Mouse (Mus musculus) layer of hippocampus, postnatal 14 days (tissue): ENCODE data around the gene Ifnar2. TPM values are rescaled to one million over a fixed set of nuclear protein-coding genes. Genes with fewer than 3 reads are reported as not detected.
A peak's percentile ranks its signal among the peaks of the same experiment; 100 is the strongest.

Experiments used
- DNase-seq, 2 experiments: peaks; one replicate each; pipeline ENCODE4 v3.0.0; 2021 to 2022; ENCODE audit warnings: low spot score in 2 of 2, mixed read lengths in 1 of 2
- total RNA-seq, 2 experiments: library from RNA; stranded (reverse); gene quantifications; 2 replicates each; pipeline ENCODE4 v1.2.3; 2021

Gene Ifnar2
- total RNA-seq, 2 experiments from 2014 or later = 21.0 to 22.8 TPM

GRCm38 (mm10) chr16:91356760-91357525 is 15.6 kb upstream of the Ifnar2 start:
- DNase-seq = no peak

GRCm38 (mm10) chr16:91357526-91357900 is 15.1 kb upstream of the Ifnar2 start:
- DNase-seq = no peak

DNA sequence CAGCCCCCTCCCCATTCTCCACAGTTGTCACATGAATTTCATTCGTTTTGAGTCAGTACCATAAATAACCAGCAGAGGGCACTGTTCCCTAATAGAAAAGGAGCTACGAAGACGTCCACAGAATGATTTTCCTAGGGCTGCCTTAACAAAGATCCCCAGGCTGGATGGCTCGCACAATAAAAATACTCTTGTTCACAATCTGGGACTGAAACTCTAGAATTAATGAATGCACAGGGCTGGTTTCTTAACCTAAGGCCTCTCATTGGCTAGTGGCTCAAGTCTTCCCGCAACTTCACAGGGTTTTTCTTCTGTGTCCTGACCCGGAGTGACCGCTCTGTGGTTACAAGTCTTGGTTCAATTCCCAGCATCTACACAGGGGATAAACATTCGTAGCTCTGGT is 14.0 kb upstream of the Ifnar2 start:
- DNase-seq = peak; percentile 36 to 81

DNA sequence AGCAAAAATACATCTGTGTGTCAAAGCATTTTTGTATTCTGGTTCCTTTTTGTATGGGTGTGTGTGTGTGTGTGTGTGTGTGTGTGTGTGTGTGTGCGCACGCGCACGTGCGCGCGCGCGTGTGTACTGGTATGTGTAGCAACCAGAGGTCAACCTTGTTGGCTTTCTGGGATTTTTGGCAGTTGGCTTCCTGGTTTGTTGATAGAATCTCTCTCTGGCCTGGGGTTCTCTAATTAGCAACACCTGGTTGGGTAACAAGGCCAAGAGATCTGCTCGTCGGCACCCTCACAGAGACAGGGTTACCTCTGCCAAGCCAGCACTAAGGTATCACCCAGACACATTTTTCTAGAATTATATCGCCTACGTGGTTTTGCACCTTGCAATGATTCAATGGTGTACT is 13.1 kb upstream of the Ifnar2 start:
- no peak for DNase-seq

DNA sequence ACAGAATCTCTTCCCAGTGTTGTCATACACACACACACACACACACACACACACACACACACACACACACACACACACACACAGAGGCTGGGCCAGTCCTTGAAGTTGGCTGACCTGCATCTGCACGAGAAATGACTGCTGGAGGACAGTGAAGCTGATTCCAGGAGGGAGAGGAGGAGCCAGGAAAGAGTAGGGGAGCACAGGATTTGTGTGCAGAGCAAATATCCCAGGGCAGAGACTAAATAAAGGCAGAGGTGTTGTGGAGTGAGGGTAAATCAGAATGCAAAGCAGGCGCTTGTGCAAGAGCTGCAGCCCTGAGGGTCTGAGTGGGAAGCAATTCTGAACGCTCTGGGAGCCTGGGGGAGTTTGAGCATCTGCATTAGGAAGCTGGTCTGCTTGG is 12.4 kb upstream of the Ifnar2 start:
- DNase-seq = no peak

GRCm38 (mm10) chr16:91362006-91362405 is 10.6 kb upstream of the Ifnar2 start:
- DNase-seq = no peak

DNA sequence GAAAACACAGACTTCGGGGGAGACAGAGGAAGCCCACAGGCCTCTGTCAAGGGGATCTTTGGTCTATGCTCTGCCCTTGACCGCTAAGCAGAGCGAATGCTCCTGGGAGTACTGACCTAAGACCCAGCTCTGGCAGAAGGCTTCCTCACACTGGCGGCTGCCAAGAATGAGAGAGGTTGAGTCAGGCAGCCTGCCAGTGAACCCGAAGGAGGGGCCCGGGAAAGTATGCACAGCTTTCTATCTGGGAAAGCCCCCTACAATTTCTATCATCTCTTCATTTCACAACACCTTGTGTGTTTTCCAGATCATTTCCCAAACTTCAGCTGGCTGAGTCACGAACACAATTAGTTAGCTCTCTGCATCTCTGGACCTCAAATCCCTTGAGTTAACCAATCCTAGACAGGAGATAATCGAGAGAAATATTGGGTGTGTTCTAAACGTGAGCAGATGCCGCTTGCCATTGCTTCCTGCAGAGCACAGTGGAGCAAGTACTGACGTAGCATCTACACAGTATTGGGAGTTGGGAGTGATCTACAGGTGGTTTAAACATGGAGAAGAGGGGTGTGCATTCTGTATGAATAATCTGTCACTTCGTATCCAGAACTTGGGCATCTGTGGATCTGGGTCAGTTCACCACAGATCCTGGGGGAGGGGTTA is 9.8 kb upstream of the Ifnar2 start:
- no peak for DNase-seq

GRCm38 (mm10) chr16:91363483-91363882 is 9.1 kb upstream of the Ifnar2 start:
- no peak for DNase-seq

- no peak for DNase-seq
These were observed 6.0 kb upstream of the Ifnar2 start for GRCm38 (mm10) chr16:91366567-91366966.

DNA sequence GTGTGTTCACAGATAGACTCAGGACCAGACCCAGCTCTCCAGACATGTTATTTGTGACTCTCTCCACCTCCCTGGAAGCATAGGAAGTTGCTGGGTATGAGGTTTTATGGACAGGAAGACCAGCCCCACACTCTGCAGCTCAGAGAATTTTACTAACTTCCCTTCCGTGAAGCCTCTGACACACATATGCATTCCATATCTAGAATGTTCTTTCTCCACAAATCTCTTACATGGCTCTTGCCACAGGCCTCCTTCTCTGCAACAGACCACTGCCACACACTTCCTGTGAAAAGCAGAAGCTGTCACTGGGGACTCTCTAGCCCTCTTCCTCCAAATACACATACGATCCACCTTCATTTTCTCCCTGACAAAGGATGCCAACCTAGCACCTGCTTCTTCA is 5.5 kb upstream of the Ifnar2 start:
- no peak for DNase-seq

GRCm38 (mm10) chr16:91373473-91374252 is 1.1 kb downstream of the Ifnar2 start:
- no peak for DNase-seq

- no peak for DNase-seq
These were observed 1.7 kb downstream of the Ifnar2 start for GRCm38 (mm10) chr16:91374253-91374634.

DNA sequence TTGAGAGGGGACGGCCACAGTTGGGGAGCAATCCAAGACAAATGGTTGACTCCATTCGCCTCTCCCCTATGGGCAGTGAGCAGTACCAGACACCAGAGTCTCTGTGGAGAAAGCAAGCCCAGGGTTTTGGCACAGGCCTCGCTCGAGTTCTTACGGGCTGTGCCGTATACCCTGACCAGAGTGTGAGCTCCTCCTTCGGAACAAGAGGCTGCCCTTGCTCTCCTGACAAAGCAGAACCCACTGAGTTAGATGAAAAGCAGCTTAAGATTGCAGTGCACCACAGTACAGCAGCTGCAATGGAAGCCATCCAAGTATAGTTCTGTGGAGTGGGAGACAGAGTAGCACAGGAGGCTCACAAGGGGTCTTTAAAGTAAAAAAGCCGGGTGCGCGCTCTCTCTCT is 4.1 kb downstream of the Ifnar2 start:
- DNase-seq = no peak

DNA sequence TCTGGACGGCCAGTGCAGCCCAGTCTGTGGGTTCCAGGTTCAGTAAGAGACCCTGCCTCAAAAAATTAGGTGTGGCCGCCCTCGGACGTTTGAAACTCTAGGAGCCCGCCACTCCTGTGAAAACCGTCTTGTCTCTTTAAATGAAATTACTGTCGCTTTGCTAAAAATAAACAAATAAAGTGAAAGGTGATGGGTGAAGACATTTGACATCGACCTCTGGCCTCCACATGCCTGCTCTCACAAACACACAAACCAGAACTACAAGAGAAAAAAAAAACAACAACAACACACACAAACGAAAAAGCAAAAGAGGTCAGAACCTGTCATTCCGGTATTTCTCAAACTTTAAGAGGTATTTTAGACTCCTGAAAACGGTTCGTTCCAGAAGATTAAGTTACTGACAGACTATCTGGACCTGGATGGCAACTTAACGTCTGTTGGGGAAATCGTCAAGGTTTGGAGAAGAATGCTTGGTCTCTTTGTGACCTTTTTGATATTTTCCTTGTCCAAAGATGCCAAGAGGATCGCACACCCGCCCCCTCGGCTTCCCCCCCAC is 5.9 kb downstream of the Ifnar2 start:
- DNase-seq = no peak

DNA sequence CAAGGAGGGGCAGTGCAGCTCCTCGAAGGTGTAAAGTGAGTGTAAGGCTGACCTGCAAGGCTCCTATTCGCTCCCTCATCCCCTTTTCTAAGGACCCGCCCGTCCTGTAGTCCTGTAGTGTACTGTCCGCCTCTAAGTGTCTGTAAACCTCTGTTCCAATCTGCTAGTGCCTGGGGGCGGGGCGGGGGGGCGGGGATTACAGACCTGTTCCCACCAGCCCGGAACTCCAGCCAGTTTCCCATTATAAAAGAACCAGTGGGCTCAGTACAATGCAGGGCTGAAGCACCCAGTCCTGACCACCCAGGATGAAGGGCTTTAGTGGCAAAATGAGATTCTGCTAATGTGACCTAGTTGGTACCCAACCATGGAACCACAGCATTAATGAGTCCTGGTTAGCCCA is 6.4 kb downstream of the Ifnar2 start:
- peak in 1 of 2 experiments; percentile 18 for DNase-seq

- peak in 1 of 2 experiments; percentile 12 for DNase-seq
These were observed 6.8 kb downstream of the Ifnar2 start for GRCm38 (mm10) chr16:91379412-91379811.

GRCm38 (mm10) chr16:91380151-91380550 is 7.6 kb downstream of the Ifnar2 start:
- no peak for DNase-seq

- DNase-seq = no peak
These were observed 9.0 kb downstream of the Ifnar2 start for GRCm38 (mm10) chr16:91381606-91382005.

DNA sequence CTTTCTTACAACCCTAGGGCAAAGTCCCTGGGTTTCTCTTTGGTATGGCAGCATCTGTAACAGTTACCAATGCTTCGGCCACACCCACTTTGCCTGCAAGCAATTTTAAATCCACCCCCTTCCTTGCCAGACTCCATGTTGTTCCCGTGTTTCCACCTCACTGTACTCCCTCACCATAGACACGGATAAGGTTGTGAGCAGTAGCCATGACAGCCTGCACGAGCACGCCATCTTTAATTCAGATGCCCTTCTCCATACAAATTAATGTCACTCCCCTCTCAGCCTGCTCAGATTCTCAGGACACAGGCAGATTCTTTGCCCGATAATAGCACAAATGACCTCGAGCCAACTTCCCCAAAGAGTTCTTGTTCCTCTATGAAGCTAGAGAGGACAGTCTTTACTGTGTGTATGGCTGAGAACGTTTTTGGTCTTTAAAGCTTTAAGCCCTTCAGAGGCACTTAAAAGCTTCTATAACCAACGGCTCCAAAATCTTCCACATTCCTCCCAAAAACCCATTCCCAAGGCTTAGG is 9.7 kb downstream of the Ifnar2 start:
- no peak for DNase-seq

DNA sequence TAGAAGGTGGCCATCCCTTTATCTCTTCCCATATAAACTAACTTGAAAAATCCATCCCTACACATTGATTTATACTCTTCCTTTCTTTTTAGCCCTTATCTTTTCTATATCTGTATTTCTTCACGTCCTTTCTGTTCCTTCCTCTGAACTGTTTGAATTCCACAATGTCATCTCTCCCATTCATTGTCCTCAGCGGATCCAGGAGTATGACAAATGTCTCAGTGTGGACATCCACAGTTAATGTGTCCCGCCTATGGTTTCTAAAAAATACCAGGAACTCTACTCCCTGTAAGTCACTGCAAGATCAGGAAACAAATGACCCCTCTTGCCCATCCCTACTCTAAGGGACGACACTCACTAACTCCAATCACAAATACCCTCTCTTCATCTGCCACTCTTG is 11.6 kb downstream of the Ifnar2 start:
- no peak for DNase-seq

- DNase-seq = no peak
These were observed 13.0 kb downstream of the Ifnar2 start for GRCm38 (mm10) chr16:91385621-91386020.
